Mouse (Mus musculus) left cerebral cortex, postnatal 36 days (tissue): ENCODE measurements around the gene Slc4a1ap. TPM values are rescaled to one million over a fixed set of nuclear protein-coding genes. Genes with fewer than 3 reads are reported as not detected.
"Not testable (repeated sequence)": the region's sequence is repeated elsewhere in the genome, so short reads cannot be mapped to it uniquely, and the experiment has no call there.

Experiments
- DNase-seq, 2 experiments: peaks; one replicate each; pipeline ENCODE4 v3.0.0; 2021 to 2022; ENCODE audit warnings: low spot score in 2 of 2, mixed read lengths in 1 of 2
- intact Hi-C: fragments of 180-260 bp; cut with DNase I; formaldehyde crosslinking; loops from one replicate; pipeline ENCODE4 v1.15.1; 2025
- total RNA-seq, 2 experiments: library from RNA; stranded (reverse); gene quantifications; 2 replicates each; pipeline ENCODE4 v1.2.3; 2021

Slc4a1ap gene
- total RNA-seq: 10 to 100 TPM; 47.6 to 55.1 TPM

GRCm38 (mm10) chr5:31526354-31527116 is at the start of gene Slc4a1ap:
TSS of gene Slc4a1ap (plus strand) at chr5:31526995.
- peak; percentile 79 to 85 for DNase-seq
- intact Hi-C loops: no loop called here

DNA sequence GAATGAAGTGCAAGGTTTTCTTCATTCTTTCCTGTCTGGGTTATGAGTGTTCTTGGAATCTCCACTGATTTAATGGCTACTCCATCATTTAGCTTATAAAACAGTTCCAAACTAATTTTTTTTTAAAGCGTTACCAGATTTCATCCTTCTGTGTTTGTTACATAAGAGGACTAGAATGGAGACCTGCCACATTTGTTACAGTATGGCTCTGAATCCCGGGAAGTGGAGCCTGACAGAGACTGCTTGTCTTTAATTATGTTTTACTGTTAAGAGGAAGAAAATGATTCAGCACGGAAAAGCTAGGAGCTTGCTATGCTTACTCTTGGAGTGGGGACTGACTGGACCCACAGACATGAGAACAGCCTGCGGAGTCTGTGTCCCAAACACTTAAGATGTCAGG is 46.3 kb upstream of the Slc4a1ap start:
- intact Hi-C loops: no loop called here
- DNase-seq: no peak

DNA sequence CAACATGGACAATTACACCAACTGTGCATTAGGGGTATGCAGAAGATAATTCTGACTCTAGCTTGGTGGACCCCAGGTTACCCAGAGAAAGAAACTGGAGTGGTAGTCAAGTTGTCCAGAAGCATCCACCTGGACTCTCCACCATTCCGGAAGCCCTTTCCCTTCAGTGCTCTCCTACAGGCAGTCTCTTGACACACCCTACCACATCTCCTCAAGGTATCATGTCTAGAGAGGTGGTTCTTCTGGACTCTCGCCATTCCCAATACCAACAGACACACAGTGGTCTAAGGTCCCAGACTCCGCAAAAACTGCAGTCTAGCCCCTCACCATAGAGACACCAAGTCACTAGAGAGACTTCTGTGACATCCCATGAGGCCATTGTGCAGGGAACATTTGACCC is 41.4 kb upstream of the Slc4a1ap start, which contains the start of gene 4930548H24Rik:
TSS of gene 4930548H24Rik (plus strand) at position 301 of the 400 bp plus-strand sequence.
- no peak for DNase-seq
- intact Hi-C loops: no loop called here

DNA sequence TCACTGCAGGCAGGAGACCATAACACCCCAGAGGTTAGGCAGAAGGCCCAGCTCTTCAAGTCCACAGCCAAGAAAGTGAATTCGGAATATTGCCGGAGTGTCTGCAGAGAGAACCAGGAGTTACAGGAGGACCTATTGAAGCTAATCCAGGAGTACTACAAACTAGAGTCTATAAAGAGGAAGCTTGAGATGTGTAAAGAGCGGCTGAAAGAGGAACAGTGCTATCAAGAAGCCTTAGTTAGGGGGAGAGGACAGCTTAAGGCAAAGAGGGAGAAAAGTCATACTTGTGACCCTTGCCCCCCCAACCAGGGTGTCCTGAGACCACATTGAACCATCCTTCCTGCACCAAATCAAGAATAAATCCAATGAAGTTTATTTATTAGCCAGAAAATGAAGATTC is 38.9 kb upstream of the Slc4a1ap start:
- DNase-seq: no peak
- intact Hi-C loops: no loop called here

DNA sequence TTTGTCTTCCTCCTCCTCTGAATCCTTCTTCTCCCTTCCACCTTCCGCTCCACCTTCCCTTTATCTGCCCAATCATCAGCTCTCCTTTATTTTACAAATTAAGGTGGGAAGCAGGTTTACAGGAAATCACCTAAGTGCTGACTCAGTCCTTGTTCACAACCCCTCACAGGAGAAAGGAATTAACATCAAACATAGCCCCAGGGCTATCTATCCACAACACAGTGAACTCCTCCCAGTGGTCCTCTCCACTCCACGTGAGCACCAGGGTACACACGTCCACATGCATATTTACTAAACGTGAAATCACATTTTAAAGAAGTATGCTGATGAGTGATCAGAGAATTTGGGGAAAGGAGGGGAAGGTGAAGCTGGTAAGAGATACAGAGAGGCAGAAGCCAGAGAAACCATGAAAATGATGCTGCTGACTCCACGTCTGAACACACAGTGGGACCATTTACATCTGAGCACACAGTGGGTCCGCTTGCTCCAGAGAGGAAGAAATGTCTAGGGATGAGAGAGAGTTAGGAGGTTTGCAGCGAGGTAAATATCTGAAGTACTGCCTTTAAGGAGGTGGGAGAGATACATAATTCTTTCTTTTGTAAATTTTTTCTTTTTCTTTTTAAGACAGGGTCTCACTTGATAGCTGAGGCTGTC is 37.6 kb upstream of the Slc4a1ap start:
- intact Hi-C loops: no loop called here
- DNase-seq: no peak

DNA sequence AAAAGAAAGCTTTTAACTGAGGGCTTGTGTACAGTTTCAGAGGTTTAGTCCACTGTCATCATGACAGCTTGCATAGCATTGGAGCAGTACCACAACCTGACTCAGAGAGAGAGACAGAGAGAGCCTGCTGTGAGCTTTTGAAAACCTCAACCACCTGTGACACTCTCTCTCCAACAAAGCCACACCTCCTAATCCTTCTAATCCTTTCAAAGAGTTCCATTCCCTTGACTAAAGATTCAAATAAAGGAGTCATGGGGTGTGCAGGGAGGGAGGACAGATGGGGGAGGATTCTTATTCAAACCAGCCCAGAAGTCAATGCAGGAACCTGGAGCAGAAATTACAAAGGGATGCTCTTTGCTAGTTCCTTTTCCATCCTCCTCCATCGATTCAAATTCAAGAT is 34.8 kb upstream of the Slc4a1ap start:
- DNase-seq: no peak
- intact Hi-C loops: no loop called here

GRCm38 (mm10) chr5:31494513-31495297 is 32.1 kb upstream of the Slc4a1ap start, which contains the start of gene Gpn1:
TSS of gene Gpn1 (plus strand) at chr5:31494741.
- peak; percentile 86 to 90 for DNase-seq
- intact Hi-C loops: no loop called here

GRCm38 (mm10) chr5:31504843-31505242 is 22.0 kb upstream of the Slc4a1ap start:
- intact Hi-C loops: no loop called here

GRCm38 (mm10) chr5:31512481-31512880 is 14.3 kb upstream of the Slc4a1ap start:
- no peak for DNase-seq
- intact Hi-C loops: no loop called here

More at GRCm38 (mm10) chr5:31504843-31505242, 22.0 kb upstream of the Slc4a1ap start:
- no peak for DNase-seq

GRCm38 (mm10) chr5:31520556-31520955 is 6.2 kb upstream of the Slc4a1ap start:
- DNase-seq: no peak
- intact Hi-C loops: no loop called here

- intact Hi-C loops: no loop called here
- no peak for DNase-seq
Measured at GRCm38 (mm10) chr5:31527117-31527680, 404 bp downstream of the Slc4a1ap start.

- intact Hi-C loops, DNase-seq: not testable (repeated sequence)
Measured at GRCm38 (mm10) chr5:31527707-31528106, 912 bp downstream of the Slc4a1ap start, which contains the start of gene Supt7l. TSS of gene Supt7l (minus strand) at chr5:31527807.

- no peak for DNase-seq
- intact Hi-C loops: no loop called here
Measured at GRCm38 (mm10) chr5:31528560-31528959, 1.8 kb downstream of the Slc4a1ap start.

DNA sequence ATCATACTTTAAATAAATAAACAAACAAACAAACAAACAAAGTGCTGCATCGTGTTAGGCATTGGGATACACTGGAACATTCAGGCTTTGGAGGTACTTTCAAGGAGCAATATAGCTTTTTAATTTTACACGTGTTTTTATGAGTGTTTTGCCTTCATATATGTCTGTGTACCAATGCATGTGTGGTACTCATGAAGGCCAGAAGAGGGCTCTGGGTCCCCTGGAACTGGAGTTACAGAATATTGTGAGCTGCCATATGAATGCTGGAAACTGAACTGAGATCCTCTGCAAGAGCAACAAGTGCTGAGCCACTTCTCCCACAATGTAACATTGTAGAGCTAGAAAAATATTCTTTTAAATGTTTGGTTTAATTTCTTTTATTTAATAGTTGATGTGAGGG is 8.4 kb downstream of the Slc4a1ap start:
- DNase-seq: no peak
- intact Hi-C loops: no loop called here

DNA sequence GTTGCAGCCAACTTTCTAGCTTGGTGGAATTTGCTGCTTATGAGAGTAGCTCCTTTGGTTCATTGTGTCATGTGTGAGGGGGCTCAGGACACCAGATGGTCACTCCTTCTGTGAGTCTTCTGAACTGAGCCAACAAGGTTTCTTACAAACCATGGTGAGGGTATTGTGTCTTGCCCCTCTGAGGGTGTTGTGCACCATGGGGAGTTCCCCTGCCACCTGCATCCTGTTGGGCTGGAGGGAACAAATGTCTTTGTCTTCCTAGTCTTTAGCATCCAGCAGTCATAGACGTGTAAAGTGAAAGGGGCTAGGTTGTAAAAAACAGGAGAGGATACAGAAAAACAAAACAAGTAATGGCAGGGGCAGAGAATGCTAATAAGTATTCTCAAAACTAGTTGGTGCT is 32.6 kb downstream of the Slc4a1ap start:
- no peak for DNase-seq
- intact Hi-C loops: no loop called here

- DNase-seq: no peak
- intact Hi-C loops: loop anchor here (5.0 to 10.0 kb wide), 2 partner anchors 37 to 744 kb away; partner anchors contain the start of gene Mrpl33
Measured at GRCm38 (mm10) chr5:31560352-31560751, 33.6 kb downstream of the Slc4a1ap start.

DNA sequence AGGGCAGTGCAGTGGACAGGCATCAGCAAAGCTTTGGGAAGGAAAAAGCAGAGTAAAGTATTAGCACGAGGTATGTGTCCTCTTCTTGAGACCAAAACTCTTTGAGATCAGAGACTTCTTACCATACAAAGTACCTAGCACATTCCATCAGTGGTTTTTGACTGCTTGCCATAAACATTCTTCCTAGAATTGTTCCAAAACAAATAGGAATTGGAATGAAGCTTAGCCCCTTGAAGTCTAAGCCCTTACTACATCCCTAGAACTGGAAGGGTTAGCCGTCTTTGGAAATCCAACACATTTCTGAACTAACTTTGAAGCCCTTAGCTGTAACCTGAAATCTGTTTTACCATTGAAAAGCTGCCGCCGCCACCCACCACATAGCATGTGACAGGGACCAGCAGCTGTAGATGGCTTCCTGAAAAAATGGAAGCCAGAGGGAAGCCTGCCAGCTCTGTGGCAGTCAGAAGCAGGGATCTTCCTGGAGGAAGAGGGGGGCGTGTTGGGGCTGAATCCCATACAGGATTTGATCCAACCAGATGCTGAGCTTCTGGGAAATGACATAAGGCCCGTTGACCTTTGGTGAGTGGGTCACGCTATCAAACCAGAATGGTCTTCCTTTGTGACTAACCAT is 35.4 kb downstream of the Slc4a1ap start:
- peak; percentile 64 to 71 for DNase-seq

DNA sequence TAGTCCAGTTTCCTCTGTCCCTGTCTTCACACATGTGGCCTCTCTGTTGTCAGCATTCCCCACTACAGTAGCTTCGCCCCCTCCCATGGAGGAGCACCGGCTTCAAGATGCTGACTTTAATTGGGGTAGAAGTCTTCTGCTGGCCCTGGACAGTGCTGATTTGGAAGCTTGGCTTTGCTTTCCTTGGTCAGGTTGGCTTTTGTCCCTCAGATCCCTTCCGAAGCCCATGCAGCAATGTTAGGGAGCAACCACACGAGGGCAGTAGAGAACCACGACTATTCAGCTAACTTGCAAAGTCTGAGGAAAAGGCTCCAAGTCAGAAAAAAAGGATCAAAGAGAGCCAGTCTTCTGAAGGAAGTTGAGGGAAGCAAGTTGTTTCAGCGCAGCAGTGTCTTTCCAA is 36.7 kb downstream of the Slc4a1ap start:
- intact Hi-C loops: loop anchor here (2.0 to 10.0 kb wide), 4 partner anchors 34 to 741 kb away; partner anchors contain the start of gene Mrpl33
- DNase-seq: peak; percentile 57 to 73

More for the DNA sequence above, 35.4 kb downstream of the Slc4a1ap start:
- intact Hi-C loops: loop anchor here (2.0 to 10.0 kb wide), 4 partner anchors 35 to 743 kb away; partner anchors contain the start of gene Mrpl33

GRCm38 (mm10) chr5:31563905-31564304 is 37.1 kb downstream of the Slc4a1ap start:
- no peak for DNase-seq
- intact Hi-C loops: loop anchor here (2.0 to 10.0 kb wide), 4 partner anchors 33 to 741 kb away; partner anchors contain the start of gene Mrpl33
